Mouse (Mus musculus) thymus, adult 2 months (tissue): ENCODE results near the gene Adcy6.

Experiments used
- CTCF ChIP-seq: fragments of 200-500 bp; IDR thresholded peaks from 2 replicates; pipeline ENCODE4 v1.5.1; 2012; ENCODE audit warnings: mild to moderate bottlenecking, control low read depth, low read length, moderate library complexity, borderline replicate concordance; ENCODE audit not compliant: control insufficient read depth, poor library complexity, insufficient read depth; ENCODE audit errors: extremely low read depth
- POLR2A ChIP-seq: fragments of 200-500 bp; IDR thresholded peaks from 2 replicates; pipeline ENCODE4 v1.6.1; 2012; ENCODE audit warnings: mild to moderate bottlenecking, low read length, control low read depth, moderate library complexity; ENCODE audit not compliant: control insufficient read depth, poor library complexity, insufficient read depth; ENCODE audit errors: extremely low read depth

GRCm38 (mm10) chr15:98640157-98640556 lies 30.3 kb upstream of the Adcy6 start:
- TF ChIP-seq CTCF (no peak), POLR2A (no peak)
